Mouse (Mus musculus): ENCODE measurements around the gene Dzip1.

Dzip1 gene

DNA sequence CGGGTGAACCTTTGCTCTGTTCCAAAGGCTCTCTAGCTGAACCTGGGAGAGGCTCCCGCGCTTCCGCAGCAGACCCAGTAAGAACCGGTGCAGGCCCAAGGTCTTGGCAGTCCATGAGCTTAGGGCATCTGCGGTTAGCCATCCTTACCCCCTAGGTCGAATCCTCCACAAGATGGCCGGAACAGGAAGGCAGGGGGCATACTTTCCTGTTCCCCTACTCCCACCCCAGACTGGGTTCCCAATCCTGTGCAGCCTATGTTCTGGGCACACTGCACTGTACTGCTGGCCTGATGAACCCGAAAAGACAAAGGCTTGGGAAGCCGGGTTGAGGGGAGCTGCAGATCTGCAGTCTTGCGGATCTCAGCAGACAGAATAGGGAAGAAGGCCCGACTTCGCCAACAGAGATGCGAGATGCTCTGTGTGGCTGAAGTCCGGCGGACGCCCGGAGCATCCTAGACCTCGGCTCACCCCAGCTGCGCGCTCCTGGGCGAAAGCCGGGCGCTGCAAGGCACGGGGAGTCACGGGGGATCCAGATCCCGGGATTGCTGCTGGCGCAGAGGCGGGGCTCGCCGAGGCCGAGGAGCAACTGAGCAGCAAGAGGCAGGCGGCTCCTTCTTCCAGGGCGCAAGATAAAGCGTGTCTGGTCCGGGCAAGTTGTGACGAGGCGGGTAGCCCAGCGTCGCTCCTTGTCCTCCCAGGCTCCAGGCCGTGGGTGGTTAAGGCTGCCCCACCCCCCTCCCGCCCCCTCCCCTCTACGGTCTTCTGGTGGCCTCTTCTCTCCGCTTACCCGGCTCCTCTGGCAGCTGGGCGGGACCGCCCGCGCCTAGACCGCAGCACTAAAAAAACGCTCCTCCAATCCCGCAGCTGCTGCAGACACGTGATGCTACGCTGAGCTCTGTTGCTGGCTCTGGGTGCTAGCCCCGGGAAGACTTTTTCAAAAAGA lies at the start of gene Dzip1:
Dzip1 (minus strand) TSS at position 788 of the 943 bp plus-strand sequence.
- peak; percentile 85 for DNase-seq (ENCODE audit: extremely low spot score, low spot score)

DNA sequence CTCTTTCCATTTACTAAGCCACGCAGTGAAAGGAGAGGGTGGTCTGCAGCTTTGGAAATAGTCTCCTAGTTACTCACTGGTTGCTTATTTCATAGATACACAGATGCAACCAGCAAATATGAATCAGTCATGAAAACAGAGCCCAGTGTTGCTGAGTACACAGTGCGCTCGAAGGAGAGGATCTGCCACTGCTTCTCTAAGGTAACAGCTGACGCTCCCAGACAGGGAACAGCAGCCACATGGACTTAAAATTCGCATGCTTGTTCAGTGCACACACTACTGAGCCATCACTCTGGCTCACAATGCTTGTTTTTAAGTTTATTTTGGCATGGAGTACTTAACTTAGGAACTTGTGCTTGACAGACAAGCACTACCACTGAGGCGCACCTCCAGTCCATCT lies 47.0 kb upstream of the Dzip1 start:
- DNase-seq (ENCODE audit: extremely low spot score, low spot score) = no peak

DNA sequence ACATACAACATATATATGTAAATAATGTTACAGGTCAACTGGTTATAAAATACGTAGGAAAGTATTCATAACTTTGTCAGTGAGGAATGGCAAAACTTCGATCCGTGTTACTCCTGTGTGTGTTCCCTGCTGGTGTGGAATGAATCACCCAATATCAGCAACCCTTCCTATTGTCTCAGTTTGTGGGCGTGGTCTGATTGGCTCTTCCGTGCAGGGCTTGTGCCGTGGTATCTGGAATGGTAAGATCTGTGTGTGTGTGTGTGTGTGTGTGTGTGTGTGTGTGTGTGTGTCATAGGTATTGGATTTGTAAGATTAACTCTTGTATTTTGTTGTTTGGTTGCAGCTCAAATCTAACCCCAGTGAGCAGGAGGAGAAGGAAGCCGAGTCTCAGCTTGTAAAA lies 42.4 kb upstream of the Dzip1 start:
- DNase-seq (ENCODE audit: extremely low spot score, low spot score) = no peak

DNA sequence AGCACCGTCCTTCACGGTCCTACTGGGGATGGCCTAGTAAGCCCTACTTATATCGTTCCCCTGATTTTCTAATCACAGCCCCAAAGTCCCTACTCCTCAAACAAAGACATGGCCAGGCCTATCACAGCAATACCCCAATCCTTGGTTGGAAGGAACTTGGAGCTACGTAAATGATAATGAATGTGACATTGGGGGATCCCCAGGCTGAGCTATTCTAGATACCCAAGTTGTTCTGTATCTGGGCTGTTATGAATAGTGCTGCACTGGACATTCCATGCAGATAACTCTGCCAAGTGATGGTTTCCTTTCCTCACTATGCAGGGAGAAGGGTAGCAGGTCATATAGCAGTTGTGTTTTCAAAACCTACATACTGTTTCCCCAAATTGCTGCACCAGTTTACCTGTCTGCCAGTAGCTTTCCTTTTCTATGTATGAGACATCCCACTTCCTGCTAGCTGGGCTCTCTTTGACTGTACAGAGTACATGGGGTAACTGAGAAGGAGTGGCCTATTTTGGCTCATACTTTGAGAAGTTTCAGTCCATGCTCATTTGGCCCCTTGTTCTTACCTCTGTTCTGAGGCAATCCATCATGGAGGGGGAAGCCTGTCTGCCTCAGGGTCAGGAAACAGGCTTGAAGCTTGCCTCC lies 40.2 kb upstream of the Dzip1 start:
- no peak for DNase-seq (ENCODE audit: extremely low spot score, low spot score)

DNA sequence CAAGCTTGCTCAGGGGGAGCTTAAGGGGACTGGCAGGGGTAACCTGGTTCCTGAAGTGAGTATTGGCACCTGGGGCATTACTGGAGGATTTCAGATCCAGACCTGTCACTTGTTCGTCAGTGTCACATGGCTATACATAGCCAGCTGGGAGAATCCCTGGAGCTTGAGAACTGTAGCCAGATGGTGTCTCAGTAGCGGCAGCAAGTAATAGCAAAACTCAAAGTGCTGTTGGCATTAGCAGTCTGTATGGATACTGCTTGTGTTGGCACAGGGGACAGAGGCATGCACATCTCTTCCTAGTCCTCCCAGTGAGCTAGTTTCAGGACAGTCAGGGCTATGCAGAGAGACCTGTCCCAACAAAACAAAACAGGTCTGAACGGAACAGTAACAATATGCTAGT lies 32.8 kb upstream of the Dzip1 start:
- DNase-seq (ENCODE audit: extremely low spot score, low spot score) = no peak

DNA sequence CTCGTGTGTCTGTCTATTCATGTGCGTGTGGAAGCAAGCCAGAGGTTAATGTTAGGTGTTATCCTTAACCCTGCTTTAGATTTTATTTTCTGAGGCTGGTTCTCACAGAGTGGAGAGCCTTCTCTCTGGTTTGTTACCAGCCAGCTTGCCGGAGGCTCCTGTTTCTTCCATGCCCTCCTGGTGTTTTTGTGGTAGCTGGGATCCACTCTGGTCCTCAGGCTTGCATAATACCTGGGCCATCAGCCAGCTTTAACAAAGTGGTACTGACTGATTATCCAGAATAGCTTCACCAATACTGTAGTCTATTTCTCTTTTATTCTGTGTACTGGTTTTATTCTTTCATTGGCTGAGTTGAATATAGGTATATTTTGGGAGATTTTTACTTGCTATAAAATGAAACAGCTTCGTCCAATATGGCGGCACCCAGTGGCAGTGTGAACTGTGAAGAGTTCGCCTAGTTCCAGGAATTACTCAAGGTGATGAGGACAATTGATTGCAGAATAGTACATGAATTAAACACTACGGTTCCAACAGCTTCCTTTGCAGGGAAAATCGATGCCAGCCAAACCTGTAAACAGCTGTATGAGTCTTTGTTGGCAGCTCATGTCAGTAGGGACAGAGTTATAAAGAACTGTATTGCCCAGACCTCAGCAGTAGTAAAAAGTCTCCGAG lies 26.8 kb upstream of the Dzip1 start:
- DNase-seq (ENCODE audit: extremely low spot score, low spot score) = no peak

DNA sequence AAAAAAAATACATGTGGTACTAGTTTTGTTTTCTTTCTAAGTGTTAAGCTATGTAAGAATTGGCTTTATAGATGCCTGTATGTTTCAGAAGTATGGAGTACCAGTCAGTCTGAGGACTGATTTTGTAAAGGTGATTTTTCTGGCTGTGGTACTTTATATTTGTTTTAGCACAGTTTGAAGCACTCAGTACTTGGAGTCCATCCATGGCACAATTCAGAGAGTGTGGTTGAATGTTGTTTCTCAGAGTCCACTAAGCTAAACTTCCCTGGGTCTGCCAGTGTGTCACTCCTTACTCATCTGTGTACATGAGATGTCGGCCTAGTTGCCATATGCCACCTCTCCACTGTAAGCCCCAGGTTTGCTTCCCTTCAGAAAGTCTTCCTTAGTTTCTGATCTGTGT lies 23.6 kb upstream of the Dzip1 start:
- DNase-seq (ENCODE audit: extremely low spot score, low spot score) = no peak

DNA sequence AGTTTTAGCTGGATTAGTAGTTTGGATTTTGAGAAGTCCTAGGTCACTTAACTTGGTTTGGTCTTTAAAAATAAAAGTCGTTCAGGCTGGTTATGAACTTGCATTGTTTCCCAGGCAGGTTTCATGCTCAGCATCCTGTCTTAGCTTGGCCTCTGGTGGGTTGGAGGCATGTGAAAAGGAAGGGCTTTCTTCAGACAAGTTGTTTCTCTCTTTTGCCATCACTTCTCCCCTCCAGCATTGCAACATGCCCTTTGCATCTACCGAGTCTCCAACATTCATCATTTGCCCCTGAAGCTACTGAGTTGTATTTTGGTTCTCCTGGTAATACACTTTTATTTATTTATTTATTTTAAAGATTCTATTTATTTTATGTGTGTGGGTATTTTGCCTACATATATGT lies 19.4 kb upstream of the Dzip1 start:
- DNase-seq (ENCODE audit: extremely low spot score, low spot score) = no peak

DNA sequence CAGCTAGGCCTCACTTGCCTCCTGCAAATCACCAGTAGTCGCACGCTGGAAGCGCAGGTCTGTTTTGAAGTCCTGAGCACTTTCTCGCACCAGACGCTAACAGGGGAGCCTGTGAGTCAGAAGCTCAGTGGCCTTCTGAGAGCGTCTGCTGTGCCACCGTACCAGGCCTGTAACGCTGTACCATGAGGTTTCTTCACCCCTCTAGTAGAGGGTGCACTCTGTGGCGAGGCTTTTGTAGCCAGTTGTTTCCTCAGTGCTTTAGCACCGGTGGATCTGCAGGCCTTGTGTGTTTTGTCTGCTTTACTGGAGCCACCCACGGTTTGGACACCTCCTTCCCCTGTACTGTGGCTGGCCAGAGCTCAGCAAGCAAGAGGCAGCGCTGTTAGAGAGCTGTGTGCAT lies 16.8 kb upstream of the Dzip1 start:
- no peak for DNase-seq (ENCODE audit: extremely low spot score, low spot score)

DNA sequence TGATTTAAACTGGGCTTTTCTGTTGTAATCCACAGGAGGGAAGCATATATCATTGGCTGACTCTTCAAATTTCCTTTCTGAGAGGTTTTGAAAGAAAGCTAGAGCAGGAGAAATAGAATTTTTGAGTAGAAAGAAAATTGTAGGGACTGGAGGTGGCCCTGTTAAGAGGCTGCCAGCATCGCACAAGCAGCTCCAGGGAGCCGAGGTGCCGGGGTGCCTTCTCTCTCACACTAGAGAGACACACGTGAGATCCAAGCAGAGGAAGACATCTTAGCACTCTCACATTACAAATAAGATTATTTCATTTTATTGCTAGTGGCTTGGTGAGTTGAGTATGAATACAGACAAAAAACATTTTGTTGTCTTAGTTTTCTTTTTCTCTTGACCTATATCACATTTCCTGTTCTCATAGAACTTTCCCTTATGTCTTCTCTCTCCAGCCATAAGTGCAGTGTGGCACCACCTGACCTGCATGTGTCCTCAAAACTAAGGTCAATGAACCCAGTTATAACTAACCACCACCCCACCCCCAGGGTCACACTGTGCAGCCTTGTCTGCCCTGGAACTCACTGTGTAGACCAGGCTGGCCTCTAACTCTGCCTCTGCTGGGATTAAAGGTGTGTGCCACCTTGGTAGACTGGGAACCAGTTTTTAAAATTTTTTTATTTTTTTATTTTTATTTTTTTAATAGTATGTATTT lies 15.7 kb upstream of the Dzip1 start:
- no peak for DNase-seq (ENCODE audit: extremely low spot score, low spot score)

DNA sequence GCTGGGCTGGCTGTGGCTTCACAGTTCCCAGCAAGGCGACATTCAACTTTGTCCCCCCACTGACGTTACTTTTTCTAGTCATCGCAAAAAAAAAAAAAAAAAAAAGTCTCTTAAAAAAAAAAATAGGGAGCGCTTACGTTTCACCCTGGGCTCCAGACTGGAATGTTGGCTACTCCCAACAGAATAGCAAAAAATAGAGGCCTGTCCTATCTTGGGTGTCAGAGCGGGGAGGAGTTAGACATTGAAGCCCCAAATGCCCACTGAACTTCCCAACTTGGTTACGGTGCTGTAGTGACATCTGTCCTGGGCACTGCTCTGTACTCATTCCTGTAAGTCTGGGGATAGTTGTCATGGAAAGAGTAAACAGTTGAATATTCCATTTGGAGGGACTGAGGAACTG lies 13.3 kb upstream of the Dzip1 start:
- no peak for DNase-seq (ENCODE audit: extremely low spot score, low spot score)

DNA sequence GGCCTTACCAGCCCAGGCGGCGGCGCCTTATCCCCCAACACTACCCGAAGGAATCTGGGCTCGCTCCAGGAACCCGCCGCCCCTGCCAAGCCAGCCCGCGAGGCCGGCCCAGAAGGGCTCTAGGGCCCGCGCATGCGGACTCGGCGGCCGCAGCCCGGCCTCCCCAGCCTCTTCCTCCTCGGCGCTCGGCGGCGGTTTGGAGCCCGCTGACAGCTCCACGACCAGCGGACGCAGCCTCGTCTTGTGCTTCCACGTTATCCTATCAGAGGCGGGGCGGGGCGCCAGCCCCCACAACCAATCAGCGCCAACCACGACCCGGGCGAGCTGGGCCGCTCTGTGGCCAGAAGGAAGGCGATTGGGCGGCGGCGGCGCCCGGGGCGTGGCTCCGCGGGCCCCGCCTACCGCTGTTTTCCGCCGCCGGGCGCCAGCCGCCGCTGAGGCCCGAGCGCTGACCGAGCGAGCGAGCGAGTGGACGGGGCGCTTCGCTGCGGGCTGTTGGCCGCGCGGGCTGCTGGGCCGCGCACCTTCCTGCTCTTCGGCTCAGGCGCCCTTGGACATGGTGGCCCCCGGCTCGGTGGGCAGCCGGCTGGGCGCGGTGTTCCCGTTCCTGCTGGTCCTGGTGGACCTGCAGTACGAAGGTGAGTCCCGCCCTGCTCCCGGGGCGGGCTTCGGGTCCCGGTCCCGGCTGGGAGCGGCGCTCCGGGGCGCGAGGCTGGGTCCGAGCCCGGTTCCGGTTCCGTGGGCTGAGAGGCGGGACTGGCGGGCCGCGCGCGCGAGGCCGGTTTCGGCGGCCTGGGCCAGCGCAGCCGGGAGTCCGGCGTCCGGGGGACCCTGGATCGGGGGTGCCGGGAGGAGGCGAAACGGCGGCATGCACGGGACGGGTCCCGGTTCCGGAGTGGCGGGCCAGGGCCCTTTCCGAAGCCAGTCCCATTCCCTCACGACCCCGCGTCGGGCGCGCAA lies 12.6 kb upstream of the Dzip1 start, which contains the start of gene Dnajc3:
Dnajc3 (plus strand) TSS at position 444 of the 960 bp plus-strand sequence.
- peak; percentile 98 for DNase-seq (ENCODE audit: extremely low spot score, low spot score)

DNA sequence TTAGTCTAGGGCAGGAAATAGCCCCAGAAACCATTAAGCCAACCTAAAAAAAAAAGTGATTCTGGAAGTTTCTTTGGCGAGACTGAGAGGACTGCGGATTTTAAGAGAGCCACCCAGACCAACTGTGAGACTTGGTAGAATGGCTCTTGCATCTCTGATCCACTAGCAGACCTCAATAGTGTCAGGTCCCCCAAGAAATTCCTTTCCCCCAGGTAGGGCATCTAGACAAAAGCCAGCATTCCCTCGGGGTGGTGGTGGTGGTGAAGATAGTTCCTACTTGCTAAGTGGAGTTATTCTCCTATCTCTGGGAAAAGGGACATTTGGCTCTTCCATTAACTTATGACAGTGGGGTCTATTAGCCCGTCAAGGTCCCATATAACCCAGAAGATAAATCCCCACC lies 11.7 kb upstream of the Dzip1 start:
- no peak for DNase-seq (ENCODE audit: extremely low spot score, low spot score)

DNA sequence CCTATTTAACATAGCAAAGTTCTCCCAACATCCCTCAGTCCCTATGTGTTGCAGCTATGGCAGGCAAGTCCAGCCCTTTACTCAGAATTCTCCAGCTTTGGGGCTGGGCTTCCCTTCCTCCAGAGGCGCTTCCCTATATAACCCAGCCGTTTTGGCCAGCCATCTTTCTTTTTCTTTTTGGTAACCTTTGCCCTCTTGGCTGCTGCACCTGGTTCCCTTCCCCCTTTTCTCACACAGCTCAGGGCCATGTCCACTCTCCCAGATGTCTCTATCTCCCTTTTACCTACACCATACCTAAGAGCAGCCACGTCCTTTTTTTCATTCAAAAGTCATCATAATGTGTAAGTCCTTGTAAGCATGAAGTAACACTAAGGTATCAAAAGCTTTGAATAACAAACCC lies 11.0 kb upstream of the Dzip1 start:
- DNase-seq (ENCODE audit: extremely low spot score, low spot score) = no peak

DNA sequence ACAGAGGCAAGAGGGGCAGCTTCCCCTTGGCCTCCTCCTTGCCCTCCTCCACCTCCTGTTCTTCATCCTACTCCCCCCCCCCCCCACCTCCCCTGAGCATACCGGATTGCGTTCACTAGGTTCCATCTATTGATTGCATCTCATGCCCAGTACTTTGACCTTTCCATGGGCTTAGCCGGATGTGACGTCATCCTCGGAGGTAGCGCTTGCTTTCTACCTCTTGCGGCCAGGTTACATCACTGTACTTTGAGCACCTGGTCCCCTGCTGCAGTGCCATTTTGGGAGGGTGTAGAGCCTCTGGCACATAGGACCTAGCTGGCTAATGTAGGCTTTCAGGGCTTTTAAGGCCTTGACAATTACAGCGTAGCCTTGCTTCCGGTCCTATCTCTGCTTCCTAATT lies 9.4 kb upstream of the Dzip1 start:
- DNase-seq (ENCODE audit: extremely low spot score, low spot score) = no peak

DNA sequence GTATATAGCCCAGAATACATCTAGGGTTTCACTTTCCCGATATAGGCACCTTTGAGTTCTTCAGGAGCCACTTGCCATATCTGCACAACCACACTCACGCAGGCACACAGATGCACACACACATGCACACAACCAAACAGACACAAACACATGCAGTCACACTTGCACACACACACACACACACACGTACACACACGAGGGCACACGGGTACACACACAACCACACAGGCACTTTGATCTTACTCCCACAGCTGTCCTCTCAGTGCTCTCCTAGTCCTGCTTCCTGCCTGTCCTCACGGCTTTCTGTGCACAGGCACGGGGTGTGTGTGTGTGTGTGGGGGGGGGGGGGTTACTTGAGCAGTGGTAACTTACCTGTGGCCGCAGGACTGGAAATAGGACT lies 7.7 kb upstream of the Dzip1 start:
- DNase-seq (ENCODE audit: extremely low spot score, low spot score) = no peak

DNA sequence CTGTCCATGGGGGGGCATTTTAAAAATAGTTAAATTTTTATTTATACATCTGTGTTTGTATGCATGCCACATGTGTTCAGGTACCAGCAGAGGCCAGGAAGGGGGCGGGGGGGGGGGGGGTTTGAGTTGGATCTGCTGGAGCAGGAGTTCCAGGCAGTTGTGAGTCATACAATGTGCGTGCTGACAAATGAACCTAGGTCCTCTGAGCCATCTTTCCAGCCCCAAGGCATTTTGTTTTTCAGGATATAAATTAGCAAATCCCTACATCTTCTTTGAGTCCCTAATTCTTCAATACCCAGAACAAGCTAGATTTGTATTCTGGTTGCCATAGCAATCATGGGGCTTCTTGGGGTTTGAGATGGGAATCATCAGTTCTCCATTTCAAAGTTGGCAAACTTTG lies 5.9 kb upstream of the Dzip1 start:
- no peak for DNase-seq (ENCODE audit: extremely low spot score, low spot score)

DNA sequence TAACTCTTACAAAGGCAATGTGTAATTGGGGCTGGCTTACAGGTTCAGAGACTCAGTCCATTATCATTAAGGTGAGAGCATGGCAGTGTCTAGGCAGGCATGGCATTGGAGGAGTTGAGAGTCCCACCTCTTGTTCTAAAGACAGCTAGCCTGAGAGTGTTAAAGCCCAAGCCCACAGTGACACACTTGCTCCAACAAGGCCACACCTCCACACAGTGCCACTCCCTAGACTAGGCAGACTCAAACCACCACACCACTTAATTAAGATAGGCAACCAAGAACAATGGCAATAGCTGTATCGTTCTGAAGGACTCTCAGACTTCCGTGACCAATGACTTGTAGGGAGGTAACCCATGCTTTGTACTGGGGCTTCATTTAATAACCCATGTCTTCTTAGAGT lies 5.5 kb upstream of the Dzip1 start:
- no peak for DNase-seq (ENCODE audit: extremely low spot score, low spot score)

DNA sequence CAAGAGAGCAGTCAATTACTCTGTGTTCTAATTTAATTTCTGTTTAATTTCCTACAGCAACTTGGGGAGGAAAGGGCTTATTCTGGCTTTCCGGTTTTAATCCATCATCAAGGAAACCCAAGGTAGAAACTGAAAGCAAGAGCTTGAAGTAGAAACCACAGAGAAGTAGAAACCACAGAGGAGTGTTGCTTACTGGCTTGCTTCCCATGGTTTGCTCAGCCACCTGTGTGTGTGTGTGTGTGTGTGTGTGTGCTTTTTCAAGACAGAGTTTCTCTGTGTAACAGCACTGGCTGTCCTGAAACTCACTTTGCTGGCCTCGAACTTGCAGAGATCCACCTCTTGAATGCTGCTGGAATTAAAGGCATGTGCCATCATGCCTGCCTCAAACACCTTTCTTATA lies 4.5 kb upstream of the Dzip1 start:
- DNase-seq (ENCODE audit: extremely low spot score, low spot score) = no peak

DNA sequence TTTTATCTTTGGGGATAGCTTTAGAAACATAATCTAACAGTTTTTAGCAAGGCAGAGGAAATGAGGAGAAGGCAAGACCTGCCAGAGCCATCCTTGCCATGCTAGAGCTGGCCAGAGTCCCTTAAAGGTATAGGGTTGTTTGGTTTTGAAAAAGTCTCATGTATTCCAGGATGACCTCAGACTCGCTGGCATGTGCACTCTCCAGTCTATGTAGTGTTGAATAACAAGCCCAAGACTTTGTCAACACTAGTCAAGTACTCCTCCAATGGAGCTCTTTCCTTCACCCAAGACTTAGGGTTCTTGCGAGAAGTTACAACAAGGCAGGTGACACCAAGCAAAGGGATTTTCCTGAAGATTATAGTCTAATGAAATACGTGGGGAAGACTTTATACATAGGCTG lies 3.3 kb upstream of the Dzip1 start:
- DNase-seq (ENCODE audit: extremely low spot score, low spot score) = no peak
